Mouse (Mus musculus) liver, embryonic 14.5 days (tissue): ENCODE data around the gene Zcchc2. TPM values are rescaled to one million over a fixed set of nuclear protein-coding genes. Genes with fewer than 3 reads are reported as not detected.
A peak's percentile ranks its signal among the peaks of the same experiment; 100 is the strongest.

Experiments used
- ATAC-seq: fragments of 200-750 bp; cut with Nextera tagmentation; 2 replicates; pipeline ENCODE4 v1.8.0; 2017; ENCODE audit warnings: moderate number of reproducible peaks, mild to moderate bottlenecking, moderate library complexity; ENCODE audit not compliant: insufficient read depth
- DNase-seq, 3 experiments: peaks; one replicate each; pipeline ENCODE4 v3.0.0-alpha.2; 2012 to 2013; ENCODE audit warnings: low read depth in 3 of 3, low spot score in 3 of 3
- H3K27ac ChIP-seq: fragments of 300-500 bp; sonication (generic); 2 replicates; pipeline ENCODE4 v1.5.1; 2014; ENCODE audit warnings: moderate library complexity, mild to moderate bottlenecking, control low read depth, inconsistent platforms
- H3K27me3 ChIP-seq: fragments of 300-500 bp; sonication (generic); 2 replicates; pipeline ENCODE4 v1.6.1; 2014; ENCODE audit warnings: mild to moderate bottlenecking, low read length, moderate library complexity; ENCODE audit not compliant: control insufficient read depth, insufficient read depth
- H3K36me3 ChIP-seq: fragments of 300-500 bp; sonication (generic); replicated peaks from 2 replicates; pipeline ENCODE4 v1.6.1; 2014; ENCODE audit warnings: low read depth; ENCODE audit not compliant: control insufficient read depth, insufficient read depth
- H3K4me1 ChIP-seq, 2 experiments: fragments of 200-500 bp in 1 of 2; fragments of 300-500 bp in 1 of 2; sonication (generic) in 1 of 2; replicated peaks; 2 replicates each; pipeline ENCODE4 v1.6.1; 2012 to 2014; ENCODE audit warnings: antibody characterized with exemption in 1 of 2, inconsistent platforms in 1 of 2, low read length in 1 of 2; ENCODE audit not compliant: control insufficient read depth in 2 of 2, insufficient read depth in 2 of 2
- H3K4me2 ChIP-seq: fragments of 300-500 bp; sonication (generic); 2 replicates; pipeline ENCODE4 v1.6.1; 2014; ENCODE audit warnings: low read depth, mild to moderate bottlenecking, control low read depth, moderate library complexity
- H3K4me3 ChIP-seq, 2 experiments: fragments of 200-500 bp in 1 of 2; fragments of 300-500 bp in 1 of 2; sonication (generic) in 1 of 2; 2 replicates each; pipeline ENCODE4 v1.5.1; 2012 to 2014; ENCODE audit warnings: low read depth in 2 of 2, low read length in 2 of 2, mild to moderate bottlenecking in 2 of 2, control low read depth in 1 of 2, inconsistent platforms in 1 of 2, moderate library complexity in 1 of 2; ENCODE audit not compliant: insufficient read depth in 1 of 2
- H3K9ac ChIP-seq: fragments of 300-500 bp; sonication (generic); replicated peaks from 2 replicates; pipeline ENCODE4 v1.6.1; 2014; ENCODE audit warnings: mild to moderate bottlenecking, control low read depth, moderate library complexity
- H3K9me3 ChIP-seq: fragments of 300-500 bp; sonication (generic); 2 replicates; pipeline ENCODE4 v1.6.1; 2016; ENCODE audit warnings: low read length, mixed read lengths; ENCODE audit not compliant: control insufficient read depth
- CTCF ChIP-seq: IDR thresholded peaks from 2 replicates; pipeline ENCODE4 v1.5.1; 2016; ENCODE audit warnings: antibody characterized with exemption, low read depth, control low read depth
- EP300 ChIP-seq: IDR thresholded peaks from 2 replicates; pipeline ENCODE4 v1.6.1; 2016; ENCODE audit warnings: antibody characterized with exemption, low read depth
- WGBS: fragments of 180-500 bp; shearing (Covaris S2); extraction: QIAGEN DNeasy Blood & Tissue Kit; methylation state at CpG from one replicate; pipeline ENCODE4 v1.1.7; 2014; ENCODE audit not compliant: insufficient replicate concordance; 5-methylcytosine and 5-hydroxymethylcytosine counted together
- polyA plus RNA-seq, 2 experiments: library from polyadenylated mRNA; depleted of rRNA in 1 of 2; stranded (reverse) in 1 of 2; unstranded in 1 of 2; fragments of >200 nt; fragmentation: Nextera tagmentation in 1 of 2; extraction: Ambion mirVana in 1 of 2; gene quantifications; 2 replicates each; pipeline versions ENCODE4 v1.2.1 to v1.2.3; 2012 to 2014

Gene Zcchc2
- polyA plus RNA-seq, 2 experiments: 1.0 to 4.3 TPM

DNA sequence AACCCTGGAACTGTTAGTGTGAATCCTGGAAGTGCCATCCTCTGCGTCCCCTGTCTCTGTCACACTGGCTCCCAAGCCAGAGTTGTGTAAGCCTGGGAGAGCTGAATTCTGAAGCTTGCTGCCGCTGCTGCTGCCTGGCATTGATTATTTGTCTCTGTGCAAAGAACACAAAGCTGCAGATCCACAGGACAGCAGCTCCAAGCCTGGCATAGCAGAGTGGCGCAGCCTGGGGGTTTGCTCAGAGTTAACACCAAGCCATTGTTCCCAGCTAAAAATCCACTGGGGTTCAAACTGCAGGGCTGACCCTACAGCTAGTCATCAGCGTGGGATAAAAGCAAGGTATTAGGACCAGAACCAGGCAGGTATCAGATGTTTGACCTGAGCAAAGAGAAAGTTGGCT is 80.6 kb downstream of the Zcchc2 start:
- H3K27me3 ChIP-seq: no peaks in the 10 kb centered on the region
- H3K4me1 ChIP-seq: no peaks in the 10 kb centered on the region
- no peak overlapping the region for H3K4me2 ChIP-seq
- H3K9ac ChIP-seq: no peak overlapping the region
- no peaks in the 10 kb centered on the region for H3K9me3 ChIP-seq
- no peak overlapping the region for H3K27ac ChIP-seq
- no peak overlapping the region for H3K4me3 ChIP-seq
- 51% methylated on average over 4 of the region's 4 CpGs for WGBS
- no peak for ATAC-seq
- no peak for DNase-seq
- TF ChIP-seq CTCF: no peak
- TF ChIP-seq EP300: no peak
- H3K36me3 ChIP-seq: no peaks in the 10 kb centered on the region

DNA sequence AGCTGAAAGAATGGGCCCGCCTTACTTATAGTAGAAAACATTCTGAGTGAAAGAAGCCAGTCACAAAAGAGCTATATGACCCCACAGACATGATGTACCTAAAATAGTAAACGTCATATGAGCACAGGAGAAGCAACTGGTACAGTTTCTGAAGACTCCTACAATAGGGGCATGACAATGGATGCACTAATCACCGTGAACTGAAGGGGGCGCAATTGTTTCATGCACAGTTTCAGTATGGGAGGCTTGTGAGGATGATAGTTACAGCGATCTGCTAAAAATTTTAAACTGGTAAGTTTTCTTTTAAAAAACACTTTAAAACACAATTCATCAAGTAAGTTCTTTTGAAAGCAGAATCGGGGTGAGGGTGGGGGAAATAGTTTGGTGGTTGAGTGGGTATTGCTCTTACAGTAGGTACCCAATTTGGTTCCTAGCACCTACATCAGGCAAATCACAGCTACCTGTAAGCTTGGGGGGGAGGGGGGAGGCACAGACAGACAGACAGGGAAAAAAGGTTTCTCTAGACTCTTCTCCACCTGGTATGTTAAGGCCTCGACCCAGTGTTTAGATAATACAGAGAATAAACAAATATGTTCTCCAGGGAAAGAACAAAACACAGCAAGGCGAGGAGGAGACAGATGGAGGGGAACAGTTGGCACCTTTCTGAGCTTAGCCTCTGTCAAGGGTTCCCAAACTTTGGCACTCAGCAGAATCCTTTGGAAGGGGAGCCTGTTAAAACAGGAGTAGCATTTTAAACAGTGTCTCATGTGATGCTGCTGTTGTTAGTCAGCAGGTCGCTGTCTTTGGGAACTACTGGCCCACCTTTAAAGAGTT is 81.2 kb downstream of the Zcchc2 start:
- Histone ChIP-seq H3K27ac (no peak overlapping the region), H3K27me3 (no peaks in the 10 kb centered on the region), H3K36me3 (no peaks in the 10 kb centered on the region), H3K9ac (no peak overlapping the region), H3K9me3 (no peaks in the 10 kb centered on the region), H3K4me1 (no peaks in the 10 kb centered on the region), H3K4me3 (no peak overlapping the region), H3K4me2 (no peak overlapping the region)
- WGBS: 15% methylated on average over 9 of the region's 9 CpGs
- DNase-seq (peak; percentile 12 to 35 (median 18)), ATAC-seq (no peak)
- TF ChIP-seq EP300: no peak
- TF ChIP-seq CTCF: peak; percentile 74

DNA sequence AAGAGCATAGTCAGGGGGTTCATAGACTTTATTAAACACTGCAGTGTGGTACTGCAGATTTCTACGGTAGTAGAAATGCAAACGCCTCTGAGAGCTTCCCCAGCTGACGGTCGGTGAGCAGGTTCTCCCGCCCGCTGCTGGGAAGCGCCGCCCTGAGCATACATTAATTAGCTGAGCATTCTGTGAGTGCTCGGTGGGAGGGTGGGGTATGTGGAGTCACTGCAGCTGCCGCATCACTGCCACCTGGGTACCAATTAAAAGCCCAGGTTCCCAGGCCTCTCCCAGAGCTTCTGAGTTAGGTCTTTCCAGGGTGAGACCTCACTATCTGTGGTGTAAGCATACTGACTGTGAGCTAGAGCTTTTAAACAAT is 81.8 kb downstream of the Zcchc2 start:
- no peaks in the 10 kb centered on the region for H3K4me1 ChIP-seq
- WGBS: 18% methylated on average over 10 of the region's 10 CpGs
- no peaks in the 10 kb centered on the region for H3K9me3 ChIP-seq
- no peak overlapping the region for H3K27ac ChIP-seq
- ATAC-seq (no peak), DNase-seq (no peak)
- H3K9ac ChIP-seq: no peak overlapping the region
- no peak overlapping the region for H3K4me3 ChIP-seq
- H3K27me3 ChIP-seq: no peaks in the 10 kb centered on the region
- TF ChIP-seq CTCF (no peak), EP300 (no peak)
- no peak overlapping the region for H3K4me2 ChIP-seq
- no peaks in the 10 kb centered on the region for H3K36me3 ChIP-seq

- no peaks in the 10 kb centered on the region for H3K36me3 ChIP-seq
- H3K4me2 ChIP-seq: no peak overlapping the region
- no peak for DNase-seq
- no peaks in the 10 kb centered on the region for H3K27me3 ChIP-seq
- no peaks in the 10 kb centered on the region for H3K9me3 ChIP-seq
- H3K4me1 ChIP-seq: no peaks in the 10 kb centered on the region
- no peak overlapping the region for H3K4me3 ChIP-seq
- no peak overlapping the region for H3K27ac ChIP-seq
- 66% methylated on average over 7 of the region's 7 CpGs for WGBS
- ATAC-seq: no peak
- H3K9ac ChIP-seq: no peak overlapping the region
- no peak for TF ChIP-seq EP300
- no peak for TF ChIP-seq CTCF
Measured at GRCm38 (mm10) chr1:106073166-106073565, 83.0 kb downstream of the Zcchc2 start.

- Histone ChIP-seq H3K4me1 (no peaks in the 10 kb centered on the region), H3K4me2 (no peak overlapping the region), H3K36me3 (no peaks in the 10 kb centered on the region), H3K27me3 (no peaks in the 10 kb centered on the region), H3K27ac (no peak overlapping the region), H3K4me3 (no peak overlapping the region), H3K9ac (no peak overlapping the region), H3K9me3 (no peaks in the 10 kb centered on the region)
- DNase-seq: no peak
- no peak for ATAC-seq
- 28% methylated on average over 7 of the region's 7 CpGs for WGBS
- TF ChIP-seq EP300 (no peak), CTCF (no peak)
Measured at GRCm38 (mm10) chr1:106074141-106074540, 83.9 kb downstream of the Zcchc2 start.
